Mouse (Mus musculus): Measurements from ENCODE around the gene Adck1. TPM values are rescaled to one million over a fixed set of nuclear protein-coding genes. Genes with fewer than 3 reads are reported as not detected.
"Not testable (repeated sequence)": the region's sequence is repeated elsewhere in the genome, so short reads cannot be mapped to it uniquely, and the experiment has no call there.

The Adck1 gene
- total RNA-seq, 1 experiment from 2014 or later: 22.7 TPM

- ATAC-seq (replicated peaks in 1 of 2; ENCODE audit: insufficient read depth in 1 of 2, low FRiP score in 2 of 2, low TSS enrichment in 1 of 2, low read depth in 1 of 2, poor library complexity in 2 of 2, severe bottlenecking in 2 of 2): no peak
Observed at GRCm38 (mm10) chr12:88461026-88461425, 100.7 kb downstream of the Adck1 start.

GRCm38 (mm10) chr12:88463588-88464290 is 103.4 kb downstream of the Adck1 start:
- no peak for ATAC-seq (replicated peaks in 1 of 2; ENCODE audit: insufficient read depth in 1 of 2, low FRiP score in 2 of 2, low TSS enrichment in 1 of 2, low read depth in 1 of 2, poor library complexity in 2 of 2, severe bottlenecking in 2 of 2)

GRCm38 (mm10) chr12:88466801-88467200 is 106.4 kb downstream of the Adck1 start:
- ATAC-seq (replicated peaks in 1 of 2; ENCODE audit: insufficient read depth in 1 of 2, low FRiP score in 2 of 2, low TSS enrichment in 1 of 2, low read depth in 1 of 2, poor library complexity in 2 of 2, severe bottlenecking in 2 of 2): peak; percentile 33 to 65; a peak in 2 of 4 replicates

DNA sequence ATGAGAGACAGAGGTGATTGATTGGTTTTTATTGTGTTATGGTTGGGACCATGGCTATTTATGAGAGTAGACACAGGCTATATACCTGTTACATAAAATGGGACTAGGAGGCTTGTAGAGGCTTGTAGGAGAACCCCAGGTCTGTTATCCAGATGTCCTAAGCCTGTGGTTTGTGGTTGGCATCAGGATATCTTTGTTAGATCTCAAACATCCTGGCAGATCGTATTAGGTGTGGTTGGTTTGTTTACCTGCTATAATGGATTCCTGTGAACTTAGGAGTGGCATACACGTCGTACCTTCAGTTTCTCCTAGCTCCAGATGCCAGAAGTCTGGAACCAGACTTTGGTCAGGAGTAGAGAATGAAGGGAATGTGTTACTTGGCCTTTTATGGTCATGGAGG is 106.9 kb downstream of the Adck1 start:
- ATAC-seq (replicated peaks in 1 of 2; ENCODE audit: insufficient read depth in 1 of 2, low FRiP score in 2 of 2, low TSS enrichment in 1 of 2, low read depth in 1 of 2, poor library complexity in 2 of 2, severe bottlenecking in 2 of 2): no peak

GRCm38 (mm10) chr12:88467935-88468465 is 107.6 kb downstream of the Adck1 start:
- no peak for ATAC-seq (replicated peaks in 1 of 2; ENCODE audit: insufficient read depth in 1 of 2, low FRiP score in 2 of 2, low TSS enrichment in 1 of 2, low read depth in 1 of 2, poor library complexity in 2 of 2, severe bottlenecking in 2 of 2)

DNA sequence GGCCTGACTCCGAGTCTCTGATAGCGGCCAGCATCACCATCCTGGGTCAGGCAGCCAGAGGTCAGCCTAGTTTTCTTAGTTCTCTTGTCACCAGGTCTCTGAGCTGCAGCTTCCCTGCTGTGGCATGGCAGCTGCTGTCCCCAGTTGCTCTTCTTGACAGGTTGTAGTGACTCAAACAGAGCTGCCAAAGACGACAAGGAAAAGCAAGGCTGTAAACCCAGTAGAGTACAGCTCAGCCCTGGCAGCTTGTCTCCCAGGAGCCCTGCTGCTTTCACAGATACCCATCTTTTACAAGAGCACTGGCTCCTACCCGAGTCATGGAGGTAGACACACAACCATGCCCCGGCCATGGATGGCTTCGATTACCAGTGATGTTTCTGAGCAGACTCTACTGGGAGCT is 108.3 kb downstream of the Adck1 start:
- ATAC-seq (replicated peaks in 1 of 2; ENCODE audit: insufficient read depth in 1 of 2, low FRiP score in 2 of 2, low TSS enrichment in 1 of 2, low read depth in 1 of 2, poor library complexity in 2 of 2, severe bottlenecking in 2 of 2): no peak

DNA sequence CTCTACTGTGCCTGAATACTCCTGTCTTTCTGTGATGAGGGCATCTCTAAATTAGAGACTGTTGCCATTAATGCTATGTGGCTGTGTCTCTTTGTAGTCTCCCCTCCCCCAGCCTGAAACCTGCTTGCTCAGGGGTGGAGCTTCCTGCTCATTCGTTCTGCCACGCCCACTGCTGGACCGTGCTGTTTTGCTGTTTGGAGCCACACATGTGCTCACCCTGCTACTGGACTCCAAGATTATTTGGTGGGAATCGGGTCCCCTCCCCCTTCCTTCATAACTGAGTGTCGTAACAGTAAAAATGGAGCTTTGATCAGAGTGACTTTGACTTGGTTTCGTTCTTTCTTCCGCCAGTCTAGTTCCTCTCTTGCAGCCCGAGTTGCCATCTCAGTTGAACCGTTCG is 111.5 kb downstream of the Adck1 start:
- not testable (repeated sequence) for ATAC-seq (replicated peaks in 1 of 2; ENCODE audit: insufficient read depth in 1 of 2, low FRiP score in 2 of 2, low TSS enrichment in 1 of 2, low read depth in 1 of 2, poor library complexity in 2 of 2, severe bottlenecking in 2 of 2)

DNA sequence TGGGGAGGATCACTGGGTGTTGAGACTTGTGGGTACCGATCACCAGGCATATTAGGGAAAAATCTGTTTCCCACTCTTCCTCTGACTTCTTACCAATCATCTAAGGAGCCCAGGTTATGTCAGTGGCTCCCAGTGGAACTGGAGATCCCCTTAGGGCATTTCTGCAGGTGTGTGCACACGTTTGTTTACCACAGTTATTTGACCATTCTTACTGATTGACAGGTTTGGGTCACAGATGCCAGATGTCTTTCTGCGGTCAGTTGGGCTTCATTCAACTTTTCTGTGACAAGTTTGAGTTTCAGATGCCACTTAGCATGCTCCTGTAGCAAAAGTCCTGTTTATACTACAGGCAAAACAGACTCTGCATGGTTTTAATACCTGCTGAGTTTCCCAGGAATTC is 112.5 kb downstream of the Adck1 start:
- ATAC-seq (replicated peaks in 1 of 2; ENCODE audit: insufficient read depth in 1 of 2, low FRiP score in 2 of 2, low TSS enrichment in 1 of 2, low read depth in 1 of 2, poor library complexity in 2 of 2, severe bottlenecking in 2 of 2): no peak

DNA sequence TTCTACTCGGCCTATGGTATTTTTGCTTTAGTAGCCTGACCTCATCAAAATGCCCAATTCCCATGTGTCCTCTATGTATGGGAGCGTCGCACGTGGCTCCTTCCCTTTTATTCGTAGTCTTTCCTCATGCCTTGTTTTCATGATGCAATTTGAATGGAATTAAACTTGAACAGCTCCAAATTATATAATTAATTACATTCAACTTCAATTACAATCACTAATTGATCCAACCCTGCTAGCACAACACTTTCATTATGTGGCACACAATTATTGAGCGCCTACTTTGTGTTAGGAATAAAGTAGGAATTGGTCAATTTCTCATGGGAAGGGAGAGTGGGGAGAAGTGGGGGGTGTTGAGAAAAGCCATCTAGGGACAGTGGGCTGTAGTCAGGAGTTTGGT is 113.4 kb downstream of the Adck1 start:
- no peak for ATAC-seq (replicated peaks in 1 of 2; ENCODE audit: insufficient read depth in 1 of 2, low FRiP score in 2 of 2, low TSS enrichment in 1 of 2, low read depth in 1 of 2, poor library complexity in 2 of 2, severe bottlenecking in 2 of 2)

GRCm38 (mm10) chr12:88475833-88476232 is 115.5 kb downstream of the Adck1 start:
- ATAC-seq (replicated peaks in 1 of 2; ENCODE audit: insufficient read depth in 1 of 2, low FRiP score in 2 of 2, low TSS enrichment in 1 of 2, low read depth in 1 of 2, poor library complexity in 2 of 2, severe bottlenecking in 2 of 2): no peak

DNA sequence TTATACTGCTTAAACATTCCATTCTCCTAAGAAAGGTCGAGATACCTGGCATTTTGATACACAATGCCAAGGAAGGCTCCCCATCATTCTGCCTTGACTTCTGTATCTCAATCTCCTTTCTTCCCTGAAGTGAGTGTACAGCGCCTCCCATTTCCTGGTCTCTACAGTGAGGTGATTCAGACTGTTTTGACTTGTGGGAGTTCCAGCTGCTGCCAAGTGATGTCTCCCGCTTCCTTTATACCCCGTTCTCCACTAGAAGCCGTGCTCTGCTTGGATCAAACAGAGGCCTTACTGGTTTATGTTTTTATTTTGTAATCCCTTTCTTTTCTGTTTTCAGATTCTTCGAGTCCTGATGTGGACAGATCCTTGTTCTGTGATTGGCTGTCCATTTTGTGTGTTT is 116.3 kb downstream of the Adck1 start:
- ATAC-seq (replicated peaks in 1 of 2; ENCODE audit: insufficient read depth in 1 of 2, low FRiP score in 2 of 2, low TSS enrichment in 1 of 2, low read depth in 1 of 2, poor library complexity in 2 of 2, severe bottlenecking in 2 of 2): no peak

DNA sequence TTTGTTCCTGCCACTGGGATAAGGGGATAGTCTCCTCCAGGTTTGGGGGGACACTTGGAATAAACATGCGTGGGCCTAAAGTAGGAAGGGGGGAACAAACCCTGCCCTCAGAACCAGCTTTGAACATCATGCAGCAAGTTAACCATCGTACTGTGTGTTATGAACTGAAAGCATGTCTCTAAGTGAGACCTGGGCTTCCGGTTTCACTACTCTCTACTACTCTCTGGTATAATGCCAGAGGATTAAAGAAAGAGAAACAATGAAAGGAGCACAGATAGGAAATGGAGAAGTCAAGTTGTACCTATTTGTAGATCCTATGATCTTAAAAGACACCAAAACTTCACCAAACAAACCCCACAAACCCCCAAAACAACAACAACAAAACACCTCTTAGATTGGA is 121.3 kb downstream of the Adck1 start:
- ATAC-seq (replicated peaks in 1 of 2; ENCODE audit: insufficient read depth in 1 of 2, low FRiP score in 2 of 2, low TSS enrichment in 1 of 2, low read depth in 1 of 2, poor library complexity in 2 of 2, severe bottlenecking in 2 of 2): no peak

- no peak for ATAC-seq (replicated peaks in 1 of 2; ENCODE audit: insufficient read depth in 1 of 2, low FRiP score in 2 of 2, low TSS enrichment in 1 of 2, low read depth in 1 of 2, poor library complexity in 2 of 2, severe bottlenecking in 2 of 2)
Observed at GRCm38 (mm10) chr12:88490881-88491280, 130.5 kb downstream of the Adck1 start.

Other genes starting within 250 kb of the Adck1 start
- not detected in 2 replicates for gene Gm10436, start 178.4 kb upstream of the Adck1 start, total RNA-seq (2017)
- gene Gm8332, start 110.5 kb upstream of the Adck1 start, total RNA-seq (2017): not detected in 2 replicates
- not detected in 2 replicates for gene Gm5662, start 86.1 kb upstream of the Adck1 start, total RNA-seq (2017)
- gene Gm5039, start 36.5 kb upstream of the Adck1 start, total RNA-seq (2017): not detected in 2 replicates